Mouse (Mus musculus) cortical plate, adult 2 months (tissue): Measurements from ENCODE around the gene Pygo2. TPM values are rescaled to one million over a fixed set of nuclear protein-coding genes. Genes with fewer than 3 reads are reported as not detected.
A peak's percentile ranks its signal among the peaks of the same experiment; 100 is the strongest.

Source experiments
- H3K27ac ChIP-seq: fragments of 200-500 bp; 2 replicates; pipeline ENCODE4 v1.5.1; 2012; ENCODE audit warnings: low read length, control low read depth, inconsistent platforms; ENCODE audit not compliant: insufficient read depth
- H3K4me1 ChIP-seq: fragments of 200-500 bp; 2 replicates; pipeline ENCODE4 v1.6.1; 2011; ENCODE audit warnings: low read length; ENCODE audit not compliant: control insufficient read depth, insufficient read depth
- H3K4me3 ChIP-seq: fragments of 200-500 bp; 2 replicates; pipeline ENCODE4 v1.5.1; 2011; ENCODE audit warnings: mild to moderate bottlenecking, low read length, control low read depth; ENCODE audit not compliant: insufficient read depth
- CTCF ChIP-seq: fragments of 200-500 bp; IDR thresholded peaks from 2 replicates; pipeline ENCODE4 v1.5.1; 2011; ENCODE audit warnings: mild to moderate bottlenecking, control low read depth, low read length; ENCODE audit not compliant: insufficient read depth; ENCODE audit errors: extremely low read depth
- POLR2A ChIP-seq: fragments of 200-500 bp; IDR thresholded peaks from 2 replicates; pipeline ENCODE4 v1.6.1; 2011; ENCODE audit warnings: mild to moderate bottlenecking, low read length, control low read depth; ENCODE audit not compliant: insufficient read depth; ENCODE audit errors: extremely low read depth
- polyA plus RNA-seq: library from polyadenylated mRNA; depleted of rRNA; stranded (reverse); fragments of >200 nt; gene quantifications from 2 replicates; pipeline ENCODE4 v1.2.3, GENCODE M21; 2012

Pygo2 gene
- polyA plus RNA-seq, 1 experiment, result 47.2 TPM

DNA sequence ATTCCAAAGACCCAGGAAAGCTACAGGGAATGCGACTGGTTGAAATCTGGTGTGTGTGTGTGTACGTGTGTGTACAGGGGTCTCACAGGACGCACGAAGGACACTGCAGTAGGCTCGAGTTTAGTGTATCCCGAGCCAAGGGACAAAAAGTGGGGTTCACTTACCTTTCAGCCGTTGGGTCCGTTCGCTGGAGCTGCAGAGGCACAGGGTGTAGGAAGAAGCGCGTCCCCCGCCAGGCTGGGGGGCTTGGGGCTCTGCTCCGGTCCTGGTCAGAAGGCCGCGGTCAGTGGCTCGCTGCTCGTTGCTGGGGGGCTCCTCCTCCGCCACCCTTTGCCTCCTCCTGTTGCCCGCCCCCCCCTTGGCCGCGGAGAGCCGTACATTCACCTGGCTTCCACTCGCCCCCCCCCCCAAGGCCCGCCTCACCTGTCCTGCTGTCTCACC is 37.1 kb upstream of the Pygo2 start:
- H3K27ac ChIP-seq, result 0 out of 2 replicates have a peak overlapping the region, but pooled peaks have one; percentile 51

DNA sequence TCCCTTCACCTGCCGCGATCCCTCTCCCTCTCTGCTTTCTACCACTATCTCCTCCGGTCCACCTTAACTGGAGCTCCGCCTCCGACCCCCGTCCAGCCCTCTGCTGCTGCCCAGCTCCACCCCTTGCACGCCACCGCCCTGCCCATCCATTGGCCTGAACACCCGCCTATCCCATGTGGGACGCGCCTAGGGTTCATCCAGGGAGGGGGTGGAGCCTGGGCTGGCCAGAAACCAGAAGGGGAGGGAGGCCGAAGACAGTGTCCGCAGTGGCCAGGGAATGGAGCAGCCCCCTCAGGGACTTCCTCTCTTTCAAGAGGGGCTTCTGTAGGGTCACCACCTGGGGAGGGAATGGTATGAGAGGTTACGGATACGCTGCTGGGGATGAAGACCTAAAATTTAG is 36.4 kb upstream of the Pygo2 start:
- TF ChIP-seq POLR2A (peak; percentile 55), CTCF (no peak)
- H3K4me1 ChIP-seq, result peaks cover 5% of the 10 kb centered on the region
- H3K27ac ChIP-seq, result peak overlapping the region; percentile 85
- H3K4me3 ChIP-seq, result peak overlapping the region; percentile 56

More for the DNA sequence above, 37.1 kb upstream of the Pygo2 start:
- TF ChIP-seq POLR2A (no peak), CTCF (no peak)
- H3K4me1 ChIP-seq, result peaks cover 5% of the 10 kb centered on the region
- peak overlapping the region; percentile 56 for H3K4me3 ChIP-seq

DNA sequence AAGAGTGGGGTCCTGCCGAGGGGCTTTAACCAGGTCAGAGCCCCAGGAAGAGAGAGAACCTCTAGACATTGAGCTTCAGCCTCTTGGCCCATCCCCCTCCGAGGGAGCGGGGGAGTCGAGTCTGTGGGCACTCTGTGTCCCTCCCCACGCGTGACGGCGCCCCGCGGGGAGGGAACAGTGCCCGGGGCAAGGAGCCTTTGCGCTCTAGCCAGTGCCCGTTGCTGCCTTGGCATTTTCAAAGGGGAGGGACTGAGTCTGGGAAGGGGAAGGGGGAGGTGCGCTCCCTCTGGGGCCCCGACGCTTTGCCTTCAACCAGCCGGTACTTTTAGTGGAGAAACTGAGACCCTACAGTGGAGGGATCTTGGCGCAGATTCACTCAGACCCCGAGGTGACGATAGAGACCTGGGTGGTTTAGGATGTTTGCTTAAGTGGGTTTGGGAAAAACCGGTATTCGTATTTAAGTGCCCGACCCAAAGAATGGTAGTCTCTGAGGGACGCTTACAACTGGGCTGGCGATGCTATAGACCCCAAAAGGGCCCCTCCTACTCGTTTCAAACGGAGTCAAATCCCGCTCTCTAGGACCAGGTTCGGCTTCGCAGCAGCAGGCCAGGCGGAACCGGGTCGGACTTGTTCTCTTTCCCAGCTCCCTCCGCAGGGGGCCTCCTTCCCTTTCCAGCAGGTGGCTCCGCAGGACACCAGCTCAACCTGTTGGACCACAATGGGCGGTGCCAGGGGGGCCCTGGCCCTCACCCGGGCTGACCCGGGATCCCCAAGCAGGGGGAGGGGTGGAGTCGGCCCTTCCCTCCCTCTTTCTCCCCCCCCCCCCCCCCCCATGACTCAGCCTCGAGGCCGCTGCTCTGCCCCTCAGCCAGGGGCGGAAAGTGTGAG is 35.8 kb upstream of the Pygo2 start, which contains the start of gene Zbtb7b:
Gene Zbtb7b, minus strand, starts transcription at position 771 of the 888 bp plus-strand sequence.
- Histone ChIP-seq H3K4me3 (peak within 1 kb of the TSS; percentile 56), H3K27ac (peak within 1 kb of the TSS; percentile 85), H3K4me1 (peaks cover 5% of the 10 kb centered on the region)
- TF ChIP-seq POLR2A (no peak), CTCF (no peak)

DNA sequence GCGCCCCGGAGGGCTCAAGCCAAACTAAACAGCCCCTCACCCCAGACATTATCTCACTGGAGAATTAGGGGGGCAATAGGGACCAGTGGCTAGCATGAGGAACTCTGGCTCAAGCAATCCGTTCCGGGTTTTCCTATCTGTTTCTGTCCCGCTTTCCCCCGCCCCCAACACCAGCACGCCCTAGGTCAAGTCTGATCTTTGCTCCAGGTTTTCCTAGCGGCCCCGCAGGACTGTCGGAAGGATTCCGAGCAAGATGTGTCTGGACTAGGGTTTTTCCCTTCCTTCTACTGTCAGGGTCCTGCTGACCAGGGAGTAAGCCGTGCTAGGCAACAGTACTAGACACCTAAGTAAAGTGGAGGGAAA is 35.1 kb upstream of the Pygo2 start:
- Histone ChIP-seq H3K27ac (peak overlapping the region; percentile 47; the same call in 1 of the 2 replicates), H3K4me1 (peaks cover 5% of the 10 kb centered on the region)

DNA sequence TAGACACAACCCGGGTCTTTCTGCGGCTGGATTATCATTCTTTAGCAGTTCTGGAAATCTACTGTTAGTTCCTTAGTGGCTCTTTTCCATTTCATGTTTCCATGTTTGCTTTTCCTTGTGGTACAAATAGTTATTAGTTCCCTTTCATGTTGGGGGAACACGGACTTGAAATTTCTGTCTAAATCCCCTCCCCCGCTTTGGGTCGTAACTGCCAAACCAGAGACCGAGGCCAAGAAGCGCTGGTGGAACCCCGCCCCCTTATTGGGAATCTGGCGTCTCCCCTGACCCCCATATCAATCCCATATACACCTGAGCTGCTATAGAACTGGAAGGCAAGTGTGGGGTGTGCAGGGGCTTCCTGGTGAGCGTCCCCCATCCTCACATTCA is 34.6 kb upstream of the Pygo2 start:
- H3K27ac ChIP-seq, result peak overlapping the region; percentile 47; the same call in 1 of the 2 replicates
- TF ChIP-seq CTCF, result no peak
- no peak for TF ChIP-seq POLR2A
- H3K4me1 ChIP-seq, result peaks cover 5% of the 10 kb centered on the region
- H3K4me3 ChIP-seq, result peak overlapping the region; percentile 56; the same call in 1 of the 2 replicates

More for the DNA sequence above, 35.1 kb upstream of the Pygo2 start:
- H3K4me3 ChIP-seq, result peak overlapping the region; percentile 56
- TF ChIP-seq POLR2A, result 0 out of 2 replicates have a peak, but pooled peaks have one; percentile 26
- no peak for TF ChIP-seq CTCF

DNA sequence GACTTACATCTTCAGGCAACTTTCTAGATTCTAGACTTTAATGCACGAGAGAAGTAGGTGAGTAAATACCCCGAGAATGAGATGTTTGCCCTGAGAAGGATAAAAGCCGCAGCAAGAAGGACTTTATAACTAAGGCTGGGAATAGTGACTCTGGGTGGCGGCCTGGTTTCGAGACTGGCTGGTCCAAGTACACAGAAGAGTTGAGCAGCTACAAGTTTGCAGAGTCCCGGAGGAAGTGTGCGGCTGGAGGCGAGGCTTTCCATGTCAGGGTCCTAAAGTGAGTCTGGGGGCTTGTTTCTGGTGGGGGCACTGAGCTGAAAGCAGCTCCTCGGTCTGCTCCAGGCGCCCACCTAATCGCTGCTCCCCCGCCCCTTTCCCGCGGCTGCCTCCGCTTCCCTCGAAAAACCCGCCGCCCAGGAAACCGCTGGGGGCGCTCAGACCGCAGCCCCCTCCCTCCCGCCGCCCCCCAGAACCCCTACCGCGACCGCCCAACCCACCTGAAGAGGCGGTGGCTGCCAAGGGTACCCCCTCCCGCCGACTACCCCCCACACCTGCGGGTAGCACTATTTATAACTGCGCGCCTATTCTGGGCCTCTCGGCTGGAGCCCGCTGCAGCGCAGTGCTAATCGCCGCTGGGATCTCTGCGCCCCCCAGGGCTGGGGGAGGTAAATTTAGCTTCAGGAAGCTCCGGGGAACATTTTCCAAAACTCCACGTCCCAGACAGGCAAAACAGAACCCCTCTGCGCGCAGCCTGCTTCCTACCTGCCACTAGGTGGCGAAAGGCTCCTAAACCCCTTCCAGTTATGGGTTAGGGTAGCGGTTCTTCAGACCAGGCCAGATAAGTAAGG is 34.0 kb upstream of the Pygo2 start:
- no peak overlapping the region for H3K27ac ChIP-seq
- no peak for TF ChIP-seq POLR2A
- TF ChIP-seq CTCF, result peak; percentile 78

DNA sequence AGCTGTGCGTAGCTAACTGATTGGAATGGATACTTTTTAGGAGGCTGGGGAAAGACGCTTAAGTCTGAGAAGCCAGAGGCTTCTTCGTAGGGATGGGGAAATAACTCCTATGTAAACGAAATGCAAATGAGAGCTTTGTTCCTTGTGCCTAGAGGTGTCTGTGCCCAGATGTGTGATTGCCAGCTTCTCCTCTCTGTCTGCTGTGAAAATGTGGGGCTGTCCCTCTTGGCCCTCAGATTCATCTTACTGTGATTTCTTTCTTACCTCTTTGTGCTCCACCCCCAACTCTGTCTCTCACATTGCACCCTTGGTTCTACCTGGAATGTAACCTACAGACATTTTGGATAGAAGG is 33.4 kb upstream of the Pygo2 start:
- Histone ChIP-seq H3K4me3 (peak overlapping the region; percentile 6; the same call in 1 of the 2 replicates), H3K27ac (no peak overlapping the region), H3K4me1 (0 out of 2 replicates have a peak, but pooled peaks cover 2% of the 10 kb centered on the region)
- no peak for TF ChIP-seq CTCF
- no peak for TF ChIP-seq POLR2A

More for the DNA sequence above, 34.0 kb upstream of the Pygo2 start:
- Histone ChIP-seq H3K4me1 (peaks cover 5% of the 10 kb centered on the region), H3K4me3 (peak overlapping the region; percentile 56)

DNA sequence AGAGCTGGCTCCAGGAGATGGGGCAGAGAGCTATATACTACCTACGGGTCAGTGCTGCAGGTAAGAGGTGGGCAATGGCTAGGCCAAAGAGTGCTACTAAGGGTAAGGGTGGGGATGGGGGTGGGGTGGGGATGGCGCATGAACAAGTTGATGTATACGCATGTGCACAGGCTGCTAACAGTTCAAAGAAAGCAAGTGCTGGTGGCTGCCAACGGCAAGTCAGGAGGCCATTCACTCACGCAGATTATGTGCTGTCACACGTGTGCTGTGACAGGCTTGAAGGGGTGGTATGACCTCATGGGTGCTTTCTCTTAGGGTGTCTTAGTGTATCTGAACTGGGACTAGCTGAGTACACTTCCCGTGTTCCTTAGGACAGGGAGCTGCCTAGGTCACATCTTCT is 28.7 kb upstream of the Pygo2 start:
- no peaks in the 10 kb centered on the region for H3K4me1 ChIP-seq
- H3K27ac ChIP-seq, result no peak overlapping the region
- H3K4me3 ChIP-seq, result no peak overlapping the region
- TF ChIP-seq CTCF (no peak), POLR2A (no peak)

DNA sequence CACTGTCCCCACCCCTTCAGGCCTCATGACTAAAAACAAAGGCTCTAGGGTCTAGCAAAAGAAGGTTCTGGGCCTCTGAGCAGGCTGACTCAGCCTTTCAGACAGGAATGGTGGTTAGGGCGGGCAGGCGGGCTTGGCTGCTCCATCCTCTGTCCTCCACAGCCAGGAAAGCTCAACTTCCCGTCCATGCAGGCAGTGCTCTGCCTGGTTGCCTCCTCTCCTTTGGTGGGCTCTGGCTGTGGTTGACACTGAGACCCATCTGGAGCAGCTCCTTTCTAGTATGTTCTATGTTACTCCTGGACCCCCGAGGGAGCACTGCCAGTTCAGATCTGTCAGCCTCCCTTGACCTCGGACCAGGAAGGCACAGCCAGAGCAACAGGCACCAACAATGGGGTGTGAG is 27.3 kb upstream of the Pygo2 start, which contains the start of gene Lenep:
Gene Lenep, minus strand, starts transcription at position 101 of the 400 bp plus-strand sequence.
- 0 out of 2 replicates have a peak, but pooled peaks cover 2% of the 10 kb centered on the region for H3K4me1 ChIP-seq
- no peak within 1 kb of the TSS for H3K27ac ChIP-seq
- TF ChIP-seq CTCF, result no peak
- no peak for TF ChIP-seq POLR2A
- no peak within 1 kb of the TSS for H3K4me3 ChIP-seq
